Mouse (Mus musculus) heart, embryonic 14.5 days (tissue): ENCODE measurements at regions not wholly inside any gene's neighbourhood (a gene's known extent, or its start where the extent isn't known, plus 50 kb on each side); places are given as distances from the start of the nearest gene placed in this dataset.
A peak's percentile ranks its signal among the peaks of the same experiment; 100 is the strongest.

ENCODE experiments used
- ATAC-seq: fragments of 200-750 bp; cut with Nextera tagmentation; 2 replicates; pipeline ENCODE4 v1.8.0; 2017; ENCODE audit warnings: low read depth, moderate TSS enrichment; ENCODE audit not compliant: insufficient number of reproducible peaks, insufficient read depth, low FRiP score
- H3K27ac ChIP-seq, 2 experiments: fragments of 200-500 bp in 1 of 2; fragments of 300-500 bp in 1 of 2; sonication (generic) in 1 of 2; replicated peaks in 1 of 2; 2 replicates each; pipeline ENCODE4 v1.5.1; 2012 to 2014; ENCODE audit warnings: low read depth in 2 of 2, low read length in 2 of 2, control low read depth in 1 of 2, mild to moderate bottlenecking in 1 of 2, mixed read lengths in 1 of 2; ENCODE audit not compliant: control insufficient read depth in 1 of 2, insufficient read depth in 1 of 2
- H3K27me3 ChIP-seq: fragments of 300-500 bp; sonication (generic); 2 replicates; pipeline ENCODE4 v1.6.1; 2014; ENCODE audit warnings: mild to moderate bottlenecking, low read length, control low read depth; ENCODE audit not compliant: control insufficient read depth, insufficient read depth
- H3K36me3 ChIP-seq: fragments of 300-500 bp; sonication (generic); 2 replicates; pipeline ENCODE4 v1.6.1; 2014; ENCODE audit warnings: mild to moderate bottlenecking, control low read depth, low read length, mixed read lengths; ENCODE audit not compliant: control insufficient read depth, insufficient read depth
- H3K4me1 ChIP-seq, 2 experiments: fragments of 200-500 bp in 1 of 2; fragments of 300-500 bp in 1 of 2; sonication (generic) in 1 of 2; 2 replicates each; pipeline ENCODE4 v1.6.1; 2012 to 2014; ENCODE audit warnings: low read length in 2 of 2, control low read depth in 1 of 2, mixed read lengths in 1 of 2; ENCODE audit not compliant: control insufficient read depth in 2 of 2, insufficient read depth in 2 of 2
- H3K4me2 ChIP-seq: fragments of 300-500 bp; sonication (generic); 2 replicates; pipeline ENCODE4 v1.6.1; 2014; ENCODE audit warnings: mild to moderate bottlenecking, low read length
- H3K4me3 ChIP-seq, 2 experiments: fragments of 200-500 bp in 1 of 2; fragments of 300-500 bp in 1 of 2; sonication (generic) in 1 of 2; 2 replicates each; pipeline ENCODE4 v1.5.1; 2012 to 2014; ENCODE audit warnings: low read length in 2 of 2, mild to moderate bottlenecking in 2 of 2, control low read depth in 1 of 2, low read depth in 1 of 2, moderate library complexity in 1 of 2; ENCODE audit not compliant: control insufficient read depth in 1 of 2, insufficient read depth in 1 of 2
- H3K9ac ChIP-seq: fragments of 300-500 bp; sonication (generic); 2 replicates; pipeline ENCODE4 v1.6.1; 2014; ENCODE audit warnings: mild to moderate bottlenecking, low read length
- H3K9me3 ChIP-seq: fragments of 300-500 bp; sonication (generic); 2 replicates; pipeline ENCODE4 v1.6.1; 2016; ENCODE audit warnings: low read length, control low read depth; ENCODE audit not compliant: control insufficient read depth
- WGBS: fragments of 180-500 bp; shearing (Covaris S2); extraction: QIAGEN DNeasy Blood & Tissue Kit; methylation state at CpG from one replicate; pipeline ENCODE4 v1.1.7; 2014; 5-methylcytosine and 5-hydroxymethylcytosine counted together

- Histone ChIP-seq H3K9me3 (no peaks in the 10 kb centered on the region), H3K36me3 (no peaks in the 10 kb centered on the region), H3K4me1 (no peaks in the 10 kb centered on the region), H3K27ac (no peak overlapping the region), H3K27me3 (no peaks in the 10 kb centered on the region), H3K9ac (no peak overlapping the region), H3K4me2 (no peak overlapping the region), H3K4me3 (no peak overlapping the region)
- no peak for ATAC-seq
- 92% methylated on average over 5 of the region's 5 CpGs for WGBS
These were observed 474.2 kb upstream of the Adgrl2 start for GRCm38 (mm10) chr3:149464603-149465002.

DNA sequence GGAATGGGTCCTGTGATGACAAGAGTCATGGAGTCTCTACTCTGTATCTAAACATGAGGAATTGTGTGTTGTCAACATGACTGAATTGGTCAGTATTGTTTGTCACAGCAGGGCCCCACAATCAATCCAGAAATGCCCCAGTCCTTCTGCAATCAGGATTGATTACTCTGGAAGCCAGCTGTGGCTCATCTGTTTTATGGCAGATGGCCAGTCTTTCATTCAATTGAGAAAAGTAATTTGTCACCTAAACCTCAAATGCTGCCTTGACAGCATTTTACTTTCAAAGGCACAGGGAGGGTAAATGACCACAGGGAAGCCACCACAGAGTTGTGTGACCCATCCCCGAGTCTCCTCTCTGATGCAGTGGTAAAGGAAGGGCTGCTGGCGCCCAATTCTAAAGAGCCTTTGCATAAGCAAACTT is 471.8 kb upstream of the Adgrl2 start:
- no peaks in the 10 kb centered on the region for H3K27me3 ChIP-seq
- no peak overlapping the region for H3K4me3 ChIP-seq
- H3K27ac ChIP-seq = no peak overlapping the region
- no peak overlapping the region for H3K4me2 ChIP-seq
- no peaks in the 10 kb centered on the region for H3K9me3 ChIP-seq
- 83% methylated on average over 2 of the region's 2 CpGs for WGBS
- no peaks in the 10 kb centered on the region for H3K36me3 ChIP-seq
- H3K9ac ChIP-seq = no peak overlapping the region
- no peaks in the 10 kb centered on the region for H3K4me1 ChIP-seq
- no peak for ATAC-seq

- H3K4me1 ChIP-seq = no peaks in the 10 kb centered on the region
- H3K9me3 ChIP-seq = no peaks in the 10 kb centered on the region
- H3K27ac ChIP-seq = no peak overlapping the region
- no peaks in the 10 kb centered on the region for H3K36me3 ChIP-seq
- H3K9ac ChIP-seq = no peak overlapping the region
- H3K4me2 ChIP-seq = no peak overlapping the region
- no peaks in the 10 kb centered on the region for H3K27me3 ChIP-seq
- WGBS = 67% methylated on average over 2 of the region's 2 CpGs
- no peak for ATAC-seq
- H3K4me3 ChIP-seq = no peak overlapping the region
These were observed 471.3 kb upstream of the Adgrl2 start for GRCm38 (mm10) chr3:149461613-149462012.

- WGBS = 87% methylated on average over 3 of the region's 3 CpGs
- H3K9ac ChIP-seq = no peak overlapping the region
- ATAC-seq = no peak
- H3K36me3 ChIP-seq = no peaks in the 10 kb centered on the region
- H3K4me1 ChIP-seq = peaks cover 0 to 4% of the 10 kb centered on the region in 2 experiments; a peak in 1 of 4 replicates
- no peak overlapping the region for H3K27ac ChIP-seq
- no peaks in the 10 kb centered on the region for H3K27me3 ChIP-seq
- H3K9me3 ChIP-seq = no peaks in the 10 kb centered on the region
- H3K4me3 ChIP-seq = no peak overlapping the region
- no peak overlapping the region for H3K4me2 ChIP-seq
These were observed 459.0 kb upstream of the Adgrl2 start for GRCm38 (mm10) chr3:149449376-149449775.

GRCm38 (mm10) chr3:149445991-149446564 is 455.7 kb upstream of the Adgrl2 start:
- Histone ChIP-seq H3K27ac (no peak overlapping the region), H3K9me3 (no peaks in the 10 kb centered on the region), H3K4me3 (no peak overlapping the region), H3K9ac (no peak overlapping the region), H3K4me2 (no peak overlapping the region), H3K36me3 (no peaks in the 10 kb centered on the region), H3K4me1 (peaks cover 0 to 4% of the 10 kb centered on the region in 2 experiments; a peak in 1 of 4 replicates), H3K27me3 (no peaks in the 10 kb centered on the region)
- ATAC-seq = no peak
- 48% methylated on average over 6 of the region's 6 CpGs for WGBS

- Histone ChIP-seq H3K4me3 (peak overlapping the region; percentile 46 to 51), H3K4me2 (peak overlapping the region; percentile 67), H3K9me3 (no peaks in the 10 kb centered on the region), H3K27me3 (no peaks in the 10 kb centered on the region), H3K27ac (peak overlapping the region; percentile 46 to 61), H3K9ac (peak overlapping the region; percentile 64), H3K4me1 (peaks cover 0 to 4% of the 10 kb centered on the region in 2 experiments; a peak in 1 of 4 replicates), H3K36me3 (no peaks in the 10 kb centered on the region)
- 2% methylated on average over 15 of the region's 15 CpGs for WGBS
- peak; percentile 64; the same call in 1 of the 2 replicates for ATAC-seq
These were observed 454.7 kb upstream of the Adgrl2 start for GRCm38 (mm10) chr3:149444854-149445577.

- Histone ChIP-seq H3K27ac (no peak overlapping the region), H3K9ac (peak overlapping the region; percentile 64; the same call in 1 of the 2 replicates)
These were observed 454.0 kb upstream of the Adgrl2 start for GRCm38 (mm10) chr3:149444377-149444776.

More at GRCm38 (mm10) chr3:149444377-149444776, 454.0 kb upstream of the Adgrl2 start:
- Histone ChIP-seq H3K4me3 (peak overlapping the region in 1 of 2 experiments; percentile 51; a peak in 2 of 4 replicates), H3K4me1 (peaks cover 0 to 4% of the 10 kb centered on the region in 2 experiments; a peak in 1 of 4 replicates), H3K4me2 (peak overlapping the region; percentile 67), H3K36me3 (no peaks in the 10 kb centered on the region), H3K9me3 (no peaks in the 10 kb centered on the region), H3K27me3 (no peaks in the 10 kb centered on the region)
- WGBS = 65% methylated on average over 8 of the region's 8 CpGs
- no peak for ATAC-seq
